Mouse (Mus musculus) adrenal gland, postnatal 14 days (tissue): ENCODE data around the gene Olfr1298. TPM values are rescaled to one million over a fixed set of nuclear protein-coding genes. Genes with fewer than 3 reads are reported as not detected.

ENCODE experiments used
- DNase-seq: peaks from one replicate; pipeline ENCODE4 v3.0.0; 2021; ENCODE audit warnings: mixed read lengths
- long read RNA-seq, 2 experiments: library from polyadenylated mRNA; stranded (forward); transcript quantifications; one replicate each; pipeline ENCODE4 v2.0.0; 2021
- total RNA-seq: library from RNA; stranded (reverse); gene quantifications from 2 replicates; pipeline ENCODE4 v1.2.3, GENCODE M21; 2021

The Olfr1298 gene
- not detected in 2 replicates for total RNA-seq
- long read RNA-seq, experiment 1, result 0 reads
- long read RNA-seq, experiment 2, result 0 reads

DNA sequence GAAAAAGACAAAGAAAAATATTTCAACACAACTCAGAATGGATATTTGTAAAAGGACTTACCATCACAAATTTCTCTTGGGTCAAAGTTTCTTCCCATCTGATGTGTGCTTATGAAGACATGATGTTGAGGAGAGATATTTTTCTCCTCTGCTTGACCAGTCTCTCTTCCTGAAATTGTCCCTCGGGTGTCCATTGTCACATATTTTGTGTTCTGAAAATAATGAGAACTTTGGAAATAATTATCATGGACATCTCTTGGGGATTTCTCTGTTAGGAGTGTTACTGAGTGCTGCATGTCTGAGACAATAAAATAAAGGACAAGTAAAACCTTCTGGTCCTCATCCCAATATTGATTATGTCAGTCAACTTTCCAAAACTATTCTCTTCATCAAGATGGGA, at the start of gene Olfr1298:
TSS of gene Olfr1298 (minus strand) at position 101 of the 400 bp plus-strand sequence.
- no peak for DNase-seq

DNA sequence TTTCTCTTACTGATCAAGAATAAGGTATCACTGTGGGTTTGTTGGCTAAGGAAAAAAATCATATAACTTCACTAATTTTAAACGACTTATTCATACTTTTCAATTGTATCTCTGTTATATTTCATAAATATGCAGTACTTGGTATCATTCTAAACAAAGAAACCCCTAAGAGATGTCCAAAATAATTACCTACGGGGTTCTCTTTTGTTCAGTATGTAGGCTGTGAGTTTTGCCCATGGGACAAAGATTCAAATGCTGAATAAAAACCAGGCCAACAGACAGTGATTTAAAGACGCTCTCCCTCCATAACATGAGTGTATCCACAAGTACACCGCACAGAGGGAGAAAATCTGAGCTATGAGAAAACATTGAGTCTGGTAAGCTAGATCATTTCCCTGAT, 12.1 kb upstream of the Olfr1298 start, which contains the start of gene Olfr1299:
TSS of gene Olfr1299 (plus strand) at position 301 of the 400 bp plus-strand sequence.
- no peak for DNase-seq

GRCm38 (mm10) chr2:111626397-111626796, 22.6 kb downstream of the Olfr1298 start, which contains the start of gene Olfr1297:
Gene Olfr1297, minus strand, starts transcription at chr2:111626497.
- DNase-seq, result no peak

Other genes with a start within 250 kb of the Olfr1298 start
- gene Olfr1286, start 226.1 kb downstream of the Olfr1298 start, total RNA-seq, result not detected in 2 replicates
- gene Olfr1287, start 200.1 kb downstream of the Olfr1298 start, total RNA-seq, result not detected in 2 replicates
- gene Olfr1288, start 175.1 kb downstream of the Olfr1298 start, total RNA-seq, result not detected in 2 replicates
- not detected in 2 replicates for gene Olfr1289, start 168.4 kb downstream of the Olfr1298 start, total RNA-seq
- gene Olfr1290, start 155.4 kb downstream of the Olfr1298 start, total RNA-seq, result not detected in 2 replicates
- gene Olfr1291-ps1, start 152.0 kb downstream of the Olfr1298 start, total RNA-seq, result not detected in 2 replicates
- not detected in 2 replicates for gene Olfr1293-ps, start 124.0 kb downstream of the Olfr1298 start, total RNA-seq
- gene Olfr1294, start 108.9 kb downstream of the Olfr1298 start, total RNA-seq, result not detected in 2 replicates
- not detected in 2 replicates for gene Olfr1295, start 79.5 kb downstream of the Olfr1298 start, total RNA-seq
- not detected in 2 replicates for gene Olfr1297, start 22.7 kb downstream of the Olfr1298 start, total RNA-seq
- not detected in 2 replicates for gene Olfr1299, start 12.2 kb upstream of the Olfr1298 start, total RNA-seq
- gene Olfr1301, start 101.8 kb upstream of the Olfr1298 start, total RNA-seq, result not detected in 2 replicates
- gene Olfr1302, start 128.2 kb upstream of the Olfr1298 start, total RNA-seq, result not detected in 2 replicates
- gene Olfr1303, start 171.1 kb upstream of the Olfr1298 start, total RNA-seq, result not detected in 2 replicates
- gene Olfr1305, start 227.9 kb upstream of the Olfr1298 start, total RNA-seq, result not detected in 2 replicates